Mouse (Mus musculus) lung, embryonic 16.5 days (tissue): ENCODE results near the gene Il9. TPM values are rescaled to one million over a fixed set of nuclear protein-coding genes. Genes with fewer than 3 reads are reported as not detected.

Source experiments
- ATAC-seq: fragments of 200-750 bp; cut with Nextera tagmentation; 2 replicates; pipeline ENCODE4 v1.8.0; 2017; ENCODE audit warnings: low read depth, mild to moderate bottlenecking, moderate library complexity
- H3K27ac ChIP-seq: fragments of 300-500 bp; sonication (generic); 2 replicates; pipeline ENCODE4 v1.5.1; 2014; ENCODE audit warnings: mild to moderate bottlenecking, control low read depth, low read length
- H3K27me3 ChIP-seq: fragments of 300-500 bp; sonication (generic); 2 replicates; pipeline ENCODE4 v1.6.1; 2014; ENCODE audit warnings: low read depth, low read length, mixed read lengths; ENCODE audit not compliant: control insufficient read depth, insufficient read depth
- H3K36me3 ChIP-seq: fragments of 300-500 bp; sonication (generic); 2 replicates; pipeline ENCODE4 v1.6.1; 2014; ENCODE audit warnings: low read length; ENCODE audit not compliant: control insufficient read depth, insufficient read depth
- H3K4me1 ChIP-seq: fragments of 300-500 bp; sonication (generic); replicated peaks from 2 replicates; pipeline ENCODE4 v1.6.1; 2014; ENCODE audit warnings: low read length, mixed read lengths; ENCODE audit not compliant: control insufficient read depth, insufficient read depth
- H3K4me2 ChIP-seq: fragments of 300-500 bp; sonication (generic); 2 replicates; pipeline ENCODE4 v1.6.1; 2014; ENCODE audit warnings: low read depth, low read length, control low read depth
- H3K4me3 ChIP-seq: fragments of 300-500 bp; sonication (generic); 2 replicates; pipeline ENCODE4 v1.5.1; 2014; ENCODE audit warnings: mild to moderate bottlenecking, low read length, control low read depth
- H3K9ac ChIP-seq: fragments of 300-500 bp; sonication (generic); 2 replicates; pipeline ENCODE4 v1.6.1; 2014; ENCODE audit warnings: low read length, control low read depth
- H3K9me3 ChIP-seq: fragments of 300-500 bp; sonication (generic); 2 replicates; pipeline ENCODE4 v1.6.1; 2016; ENCODE audit warnings: low read length; ENCODE audit not compliant: control insufficient read depth
- WGBS: fragments of 180-500 bp; shearing (Covaris S2); extraction: QIAGEN DNeasy Blood & Tissue Kit; methylation state at CpG from one replicate; pipeline ENCODE4 v1.1.7; 2014; 5-methylcytosine and 5-hydroxymethylcytosine counted together
- polyA plus RNA-seq: library from polyadenylated mRNA; unstranded; fragments of >200 nt; fragmentation: Nextera tagmentation; extraction: Ambion mirVana; gene quantifications from 2 replicates; pipeline ENCODE4 v1.2.1, GENCODE M21; 2015

Gene Il9
- polyA plus RNA-seq, 1 experiment from 2014 or later = not detected

- no peaks in the 10 kb centered on the region for H3K4me1 ChIP-seq
- H3K9ac ChIP-seq = no peak overlapping the region
- 89% methylated on average over 7 of the region's 7 CpGs for WGBS
- no peaks in the 10 kb centered on the region for H3K36me3 ChIP-seq
- no peaks in the 10 kb centered on the region for H3K9me3 ChIP-seq
- H3K4me3 ChIP-seq = no peak overlapping the region
- no peak overlapping the region for H3K4me2 ChIP-seq
- no peak overlapping the region for H3K27ac ChIP-seq
- no peaks in the 10 kb centered on the region for H3K27me3 ChIP-seq
- ATAC-seq = no peak
These were observed 18.8 kb downstream of the Il9 start for GRCm38 (mm10) chr13:56463261-56463660.

GRCm38 (mm10) chr13:56462791-56463190 is 19.3 kb downstream of the Il9 start:
- 83% methylated on average over 4 of the region's 4 CpGs for WGBS
- H3K27ac ChIP-seq = no peak overlapping the region
- no peak for ATAC-seq

GRCm38 (mm10) chr13:56461460-56461859 is 20.6 kb downstream of the Il9 start:
- Histone ChIP-seq H3K27ac (no peak overlapping the region), H3K4me3 (no peak overlapping the region), H3K4me2 (no peak overlapping the region), H3K27me3 (no peaks in the 10 kb centered on the region), H3K9me3 (no peaks in the 10 kb centered on the region), H3K9ac (no peak overlapping the region), H3K36me3 (no peaks in the 10 kb centered on the region), H3K4me1 (no peaks in the 10 kb centered on the region)
- 57% methylated on average over 4 of the region's 4 CpGs for WGBS
- no peak for ATAC-seq

More at GRCm38 (mm10) chr13:56462791-56463190, 19.3 kb downstream of the Il9 start:
- Histone ChIP-seq H3K4me1 (no peaks in the 10 kb centered on the region), H3K9ac (no peak overlapping the region), H3K9me3 (no peaks in the 10 kb centered on the region), H3K4me3 (no peak overlapping the region), H3K36me3 (no peaks in the 10 kb centered on the region), H3K4me2 (no peak overlapping the region), H3K27me3 (no peaks in the 10 kb centered on the region)

GRCm38 (mm10) chr13:56458001-56458400 is 24.0 kb downstream of the Il9 start:
- H3K9ac ChIP-seq = no peak overlapping the region
- H3K27me3 ChIP-seq = no peaks in the 10 kb centered on the region
- 47% methylated on average over 9 of the region's 9 CpGs for WGBS
- H3K4me2 ChIP-seq = no peak overlapping the region
- no peaks in the 10 kb centered on the region for H3K4me1 ChIP-seq
- no peak overlapping the region for H3K4me3 ChIP-seq
- H3K36me3 ChIP-seq = no peaks in the 10 kb centered on the region
- no peak overlapping the region for H3K27ac ChIP-seq
- no peaks in the 10 kb centered on the region for H3K9me3 ChIP-seq
- no peak for ATAC-seq

GRCm38 (mm10) chr13:56450035-56450434 is 32.0 kb downstream of the Il9 start:
- no peaks in the 10 kb centered on the region for H3K36me3 ChIP-seq
- H3K9ac ChIP-seq = no peak overlapping the region
- H3K9me3 ChIP-seq = no peaks in the 10 kb centered on the region
- H3K4me2 ChIP-seq = no peak overlapping the region
- no peak for ATAC-seq
- H3K4me1 ChIP-seq = no peaks in the 10 kb centered on the region
- no peaks in the 10 kb centered on the region for H3K27me3 ChIP-seq
- H3K4me3 ChIP-seq = no peak overlapping the region
- no peak overlapping the region for H3K27ac ChIP-seq
- 78% methylated on average over 8 of the region's 8 CpGs for WGBS

- no peak overlapping the region for H3K27ac ChIP-seq
- no peaks in the 10 kb centered on the region for H3K27me3 ChIP-seq
- no peaks in the 10 kb centered on the region for H3K4me1 ChIP-seq
- no peak for ATAC-seq
- H3K4me3 ChIP-seq = no peak overlapping the region
- WGBS = 58% methylated on average over 10 of the region's 10 CpGs
- no peak overlapping the region for H3K4me2 ChIP-seq
- no peaks in the 10 kb centered on the region for H3K9me3 ChIP-seq
- H3K9ac ChIP-seq = no peak overlapping the region
- no peaks in the 10 kb centered on the region for H3K36me3 ChIP-seq
These were observed 32.6 kb downstream of the Il9 start for GRCm38 (mm10) chr13:56449239-56450030.

- Histone ChIP-seq H3K27ac (no peak overlapping the region), H3K4me1 (no peaks in the 10 kb centered on the region), H3K27me3 (peaks cover 4% of the 10 kb centered on the region), H3K36me3 (no peaks in the 10 kb centered on the region), H3K4me3 (no peak overlapping the region), H3K4me2 (no peak overlapping the region), H3K9ac (no peak overlapping the region), H3K9me3 (no peaks in the 10 kb centered on the region)
- 77% methylated on average over 6 of the region's 6 CpGs for WGBS
- no peak for ATAC-seq
These were observed 37.0 kb downstream of the Il9 start for GRCm38 (mm10) chr13:56444996-56445395.

- Histone ChIP-seq H3K4me3 (no peak overlapping the region), H3K4me1 (no peaks in the 10 kb centered on the region), H3K27me3 (peaks cover 13% of the 10 kb centered on the region), H3K9ac (no peak overlapping the region), H3K36me3 (no peaks in the 10 kb centered on the region), H3K9me3 (no peaks in the 10 kb centered on the region), H3K4me2 (no peak overlapping the region), H3K27ac (no peak overlapping the region)
- no peak for ATAC-seq
- WGBS = 73% methylated on average over 3 of the region's 3 CpGs
These were observed 37.9 kb downstream of the Il9 start for GRCm38 (mm10) chr13:56444112-56444511.

GRCm38 (mm10) chr13:56443411-56443810 is 38.6 kb downstream of the Il9 start:
- Histone ChIP-seq H3K4me1 (peaks cover 6% of the 10 kb centered on the region), H3K4me2 (no peak overlapping the region), H3K36me3 (no peaks in the 10 kb centered on the region), H3K27ac (no peak overlapping the region), H3K9ac (no peak overlapping the region), H3K27me3 (peaks cover 20% of the 10 kb centered on the region), H3K4me3 (no peak overlapping the region), H3K9me3 (no peaks in the 10 kb centered on the region)
- 52% methylated on average over 7 of the region's 7 CpGs for WGBS
- ATAC-seq = no peak
